Mouse (Mus musculus): ENCODE data around the gene Chat. TPM values are rescaled to one million over a fixed set of nuclear protein-coding genes. Genes with fewer than 3 reads are reported as not detected.
A peak's percentile ranks its signal among the peaks of the same experiment; 100 is the strongest.

Gene Chat
- polyA plus RNA-seq, 1 experiment from 2014 or later = 0.34 TPM

GRCm38 (mm10) chr14:32379395-32380098, 86.2 kb downstream of the Chat start:
- no peak overlapping the region for H3K27ac ChIP-seq (replicated peaks)
- H3K36me3 ChIP-seq = no peaks in the 10 kb centered on the region
- no peak overlapping the region for H3K4me3 ChIP-seq
- 3% methylated on average over 22 of the region's 22 CpGs for WGBS
- H3K4me1 ChIP-seq = peaks cover 19% of the 10 kb centered on the region
- 0 out of 2 replicates have a peak, but pooled peaks cover 10% of the 10 kb centered on the region for H3K27me3 ChIP-seq
- H3K9me3 ChIP-seq = no peaks in the 10 kb centered on the region
- no peak overlapping the region for H3K9ac ChIP-seq (replicated peaks)
- 0 out of 2 replicates have a peak, but pooled peaks have one; percentile 48 for ATAC-seq (replicated peaks)
- H3K4me2 ChIP-seq (replicated peaks) = peak overlapping the region; percentile 15; the same call in 1 of the 2 replicates

GRCm38 (mm10) chr14:32372510-32372909, 93.3 kb downstream of the Chat start:
- ATAC-seq (replicated peaks) = no peak
- H3K9me3 ChIP-seq = no peaks in the 10 kb centered on the region
- H3K4me1 ChIP-seq = no peaks in the 10 kb centered on the region
- H3K4me3 ChIP-seq = no peak overlapping the region
- H3K9ac ChIP-seq (replicated peaks) = no peak overlapping the region
- no peaks in the 10 kb centered on the region for H3K36me3 ChIP-seq
- 95% methylated on average over 2 of the region's 2 CpGs for WGBS
- H3K27me3 ChIP-seq = no peaks in the 10 kb centered on the region
- no peak overlapping the region for H3K4me2 ChIP-seq (replicated peaks)
- H3K27ac ChIP-seq (replicated peaks) = no peak overlapping the region

GRCm38 (mm10) chr14:32369756-32370155, 96.0 kb downstream of the Chat start:
- no peak overlapping the region for H3K27ac ChIP-seq (replicated peaks)
- ATAC-seq (replicated peaks) = no peak
- 73% methylated on average over 7 of the region's 7 CpGs for WGBS
- H3K4me3 ChIP-seq = no peak overlapping the region
- no peak overlapping the region for H3K4me2 ChIP-seq (replicated peaks)
- no peaks in the 10 kb centered on the region for H3K4me1 ChIP-seq
- H3K9me3 ChIP-seq = no peaks in the 10 kb centered on the region
- H3K9ac ChIP-seq (replicated peaks) = no peak overlapping the region
- H3K27me3 ChIP-seq = no peaks in the 10 kb centered on the region
- no peaks in the 10 kb centered on the region for H3K36me3 ChIP-seq

- H3K36me3 ChIP-seq = no peaks in the 10 kb centered on the region
- no peak overlapping the region for H3K4me3 ChIP-seq
- no peaks in the 10 kb centered on the region for H3K27me3 ChIP-seq
- H3K4me1 ChIP-seq = no peaks in the 10 kb centered on the region
- no peak for ATAC-seq (replicated peaks)
- 67% methylated on average over 7 of the region's 7 CpGs for WGBS
- H3K9me3 ChIP-seq = no peaks in the 10 kb centered on the region
- no peak overlapping the region for H3K4me2 ChIP-seq (replicated peaks)
- H3K27ac ChIP-seq (replicated peaks) = no peak overlapping the region
- H3K9ac ChIP-seq (replicated peaks) = no peak overlapping the region
Observed at GRCm38 (mm10) chr14:32364359-32364758, 101.4 kb downstream of the Chat start.

Other genes starting within 250 kb of the Chat start
- 26.2 TPM in 2 replicates for gene Ogdhl, start 144.0 kb downstream of the Chat start, polyA plus RNA-seq (2015; fragmentation: Nextera tagmentation; extraction: Ambion mirVana)
- 0.45 and 0.89 TPM in 2 replicates for gene 1700024G13Rik, start 77.6 kb downstream of the Chat start, polyA plus RNA-seq (2015; fragmentation: Nextera tagmentation; extraction: Ambion mirVana)
- 1.3 and 1.6 TPM in 2 replicates for gene Slc18a3, start 1.1 kb downstream of the Chat start, polyA plus RNA-seq (2015; fragmentation: Nextera tagmentation; extraction: Ambion mirVana)
- gene Ercc6, start 47.5 kb upstream of the Chat start, polyA plus RNA-seq (2015; fragmentation: Nextera tagmentation; extraction: Ambion mirVana) = 28.1 and 28.5 TPM in 2 replicates
- 0.08 and 0.18 TPM in 2 replicates for gene Prrxl1, start 133.4 kb upstream of the Chat start, polyA plus RNA-seq (2015; fragmentation: Nextera tagmentation; extraction: Ambion mirVana)
- not detected in 2 replicates for gene 3425401B19Rik, start 219.3 kb upstream of the Chat start, polyA plus RNA-seq (2015; fragmentation: Nextera tagmentation; extraction: Ambion mirVana)

Measured in forebrain, embryonic 15.5 days (tissue).